Mouse (Mus musculus): ENCODE measurements around the gene Urb1. TPM values are rescaled to one million over a fixed set of nuclear protein-coding genes. Genes with fewer than 3 reads are reported as not detected.

The Urb1 gene
- total RNA-seq, 1 experiment: 51.3 TPM

GRCm38 (mm10) chr16:90842164-90842563 lies 32.0 kb upstream of the Urb1 start:
- Histone ChIP-seq H3K27ac (ENCODE audit: insufficient read depth, low read depth, low read length, poor library complexity, severe bottlenecking) (no peak overlapping the region), H3K36me3 (ENCODE audit: control insufficient read depth, insufficient read depth, low read length, poor library complexity, severe bottlenecking) (no peaks in the 10 kb centered on the region), H3K4me3 (ENCODE audit: insufficient read depth in 1 of 2, low read depth in 1 of 2, low read length in 2 of 2, poor library complexity in 1 of 2, severe bottlenecking in 1 of 2) (no peak overlapping the region), H3K9me3 (ENCODE audit: control insufficient read depth, insufficient read depth, low read depth, low read length) (no peaks in the 10 kb centered on the region), H3K9ac (ENCODE audit: insufficient read depth, low read depth, low read length, poor library complexity, severe bottlenecking) (no peak overlapping the region), H3K4me1 (ENCODE audit: control insufficient read depth in 2 of 2, insufficient read depth in 2 of 2, low read length in 2 of 2, poor library complexity in 1 of 2) (no peaks in the 10 kb centered on the region)
- TF ChIP-seq CHD2 (IDR thresholded peaks at IDR 0.05; ENCODE audit: low read depth, low read length) (no peak), ZC3H11A (IDR thresholded peaks at IDR 0.05; ENCODE audit: borderline replicate concordance, low read depth, low read length) (no peak), MAFK (IDR thresholded peaks at IDR 0.05; ENCODE audit: insufficient read depth, low read depth, low read length) (no peak), HCFC1 (IDR thresholded peaks at IDR 0.05; ENCODE audit: borderline replicate concordance, insufficient read depth, low read length) (no peak), ZNF384 (IDR thresholded peaks at IDR 0.05; ENCODE audit: low read depth, low read length) (no peak)
- in situ Hi-C loops (cut with MboI; ENCODE audit: low sequenced_read_pairs in 2 of 2, unreplicated experiment in 2 of 2): no loop called here
- no peak for DNase-seq (ENCODE audit: low read depth, low spot score)

GRCm38 (mm10) chr16:90837431-90837830 lies 27.2 kb upstream of the Urb1 start:
- in situ Hi-C loops (cut with MboI; ENCODE audit: low sequenced_read_pairs in 2 of 2, unreplicated experiment in 2 of 2): no loop called here
- no peaks in the 10 kb centered on the region for H3K4me1 ChIP-seq (ENCODE audit: control insufficient read depth in 2 of 2, insufficient read depth in 2 of 2, low read length in 2 of 2, poor library complexity in 1 of 2)

GRCm38 (mm10) chr16:90833041-90833791 lies 23.0 kb upstream of the Urb1 start:
- no peak overlapping the region for H3K4me3 ChIP-seq (ENCODE audit: insufficient read depth in 1 of 2, low read depth in 1 of 2, low read length in 2 of 2, poor library complexity in 1 of 2, severe bottlenecking in 1 of 2)
- TF ChIP-seq MAFK (IDR thresholded peaks at IDR 0.05; ENCODE audit: insufficient read depth, low read depth, low read length) (no peak), ZC3H11A (IDR thresholded peaks at IDR 0.05; ENCODE audit: borderline replicate concordance, low read depth, low read length) (no peak), ZNF384 (IDR thresholded peaks at IDR 0.05; ENCODE audit: low read depth, low read length) (no peak), CHD2 (IDR thresholded peaks at IDR 0.05; ENCODE audit: low read depth, low read length) (no peak), HCFC1 (IDR thresholded peaks at IDR 0.05; ENCODE audit: borderline replicate concordance, insufficient read depth, low read length) (no peak)
- H3K4me1 ChIP-seq (ENCODE audit: control insufficient read depth in 2 of 2, insufficient read depth in 2 of 2, low read length in 2 of 2, poor library complexity in 1 of 2): no peaks in the 10 kb centered on the region
- H3K36me3 ChIP-seq (ENCODE audit: control insufficient read depth, insufficient read depth, low read length, poor library complexity, severe bottlenecking): no peaks in the 10 kb centered on the region
- in situ Hi-C loops (cut with MboI; ENCODE audit: low sequenced_read_pairs in 2 of 2, unreplicated experiment in 2 of 2): no loop called here
- no peak for DNase-seq (ENCODE audit: low read depth, low spot score)
- no peak overlapping the region for H3K9ac ChIP-seq (ENCODE audit: insufficient read depth, low read depth, low read length, poor library complexity, severe bottlenecking)
- H3K27ac ChIP-seq (ENCODE audit: insufficient read depth, low read depth, low read length, poor library complexity, severe bottlenecking): no peak overlapping the region
- no peaks in the 10 kb centered on the region for H3K9me3 ChIP-seq (ENCODE audit: control insufficient read depth, insufficient read depth, low read depth, low read length)

More at GRCm38 (mm10) chr16:90837431-90837830, 27.2 kb upstream of the Urb1 start:
- Histone ChIP-seq H3K9ac (ENCODE audit: insufficient read depth, low read depth, low read length, poor library complexity, severe bottlenecking) (no peak overlapping the region), H3K36me3 (ENCODE audit: control insufficient read depth, insufficient read depth, low read length, poor library complexity, severe bottlenecking) (no peaks in the 10 kb centered on the region), H3K9me3 (ENCODE audit: control insufficient read depth, insufficient read depth, low read depth, low read length) (no peaks in the 10 kb centered on the region), H3K4me3 (ENCODE audit: insufficient read depth in 1 of 2, low read depth in 1 of 2, low read length in 2 of 2, poor library complexity in 1 of 2, severe bottlenecking in 1 of 2) (no peak overlapping the region), H3K27ac (ENCODE audit: insufficient read depth, low read depth, low read length, poor library complexity, severe bottlenecking) (no peak overlapping the region)
- TF ChIP-seq ZNF384 (IDR thresholded peaks at IDR 0.05; ENCODE audit: low read depth, low read length) (no peak), MAFK (IDR thresholded peaks at IDR 0.05; ENCODE audit: insufficient read depth, low read depth, low read length) (no peak), HCFC1 (IDR thresholded peaks at IDR 0.05; ENCODE audit: borderline replicate concordance, insufficient read depth, low read length) (no peak), ZC3H11A (IDR thresholded peaks at IDR 0.05; ENCODE audit: borderline replicate concordance, low read depth, low read length) (no peak), CHD2 (IDR thresholded peaks at IDR 0.05; ENCODE audit: low read depth, low read length) (no peak)
- DNase-seq (ENCODE audit: low read depth, low spot score): no peak

GRCm38 (mm10) chr16:90832495-90832894 lies 22.3 kb upstream of the Urb1 start:
- Histone ChIP-seq H3K9me3 (ENCODE audit: control insufficient read depth, insufficient read depth, low read depth, low read length) (no peaks in the 10 kb centered on the region), H3K27ac (ENCODE audit: insufficient read depth, low read depth, low read length, poor library complexity, severe bottlenecking) (no peak overlapping the region), H3K4me1 (ENCODE audit: control insufficient read depth in 2 of 2, insufficient read depth in 2 of 2, low read length in 2 of 2, poor library complexity in 1 of 2) (no peaks in the 10 kb centered on the region), H3K9ac (ENCODE audit: insufficient read depth, low read depth, low read length, poor library complexity, severe bottlenecking) (no peak overlapping the region), H3K36me3 (ENCODE audit: control insufficient read depth, insufficient read depth, low read length, poor library complexity, severe bottlenecking) (no peaks in the 10 kb centered on the region), H3K4me3 (ENCODE audit: insufficient read depth in 1 of 2, low read depth in 1 of 2, low read length in 2 of 2, poor library complexity in 1 of 2, severe bottlenecking in 1 of 2) (no peak overlapping the region)
- in situ Hi-C loops (cut with MboI; ENCODE audit: low sequenced_read_pairs in 2 of 2, unreplicated experiment in 2 of 2): no loop called here
- TF ChIP-seq MAFK (IDR thresholded peaks at IDR 0.05; ENCODE audit: insufficient read depth, low read depth, low read length) (no peak), HCFC1 (IDR thresholded peaks at IDR 0.05; ENCODE audit: borderline replicate concordance, insufficient read depth, low read length) (no peak), ZC3H11A (IDR thresholded peaks at IDR 0.05; ENCODE audit: borderline replicate concordance, low read depth, low read length) (no peak), CHD2 (IDR thresholded peaks at IDR 0.05; ENCODE audit: low read depth, low read length) (no peak), ZNF384 (IDR thresholded peaks at IDR 0.05; ENCODE audit: low read depth, low read length) (no peak)
- no peak for DNase-seq (ENCODE audit: low read depth, low spot score)

Data from ES-E14 (cell line).